Mouse (Mus musculus): Measurements from ENCODE around the gene Tmem132e. TPM values are rescaled to one million over a fixed set of nuclear protein-coding genes. Genes with fewer than 3 reads are reported as not detected.

Gene Tmem132e
- total and polyA plus RNA-seq, 3 experiments = not detected

DNA sequence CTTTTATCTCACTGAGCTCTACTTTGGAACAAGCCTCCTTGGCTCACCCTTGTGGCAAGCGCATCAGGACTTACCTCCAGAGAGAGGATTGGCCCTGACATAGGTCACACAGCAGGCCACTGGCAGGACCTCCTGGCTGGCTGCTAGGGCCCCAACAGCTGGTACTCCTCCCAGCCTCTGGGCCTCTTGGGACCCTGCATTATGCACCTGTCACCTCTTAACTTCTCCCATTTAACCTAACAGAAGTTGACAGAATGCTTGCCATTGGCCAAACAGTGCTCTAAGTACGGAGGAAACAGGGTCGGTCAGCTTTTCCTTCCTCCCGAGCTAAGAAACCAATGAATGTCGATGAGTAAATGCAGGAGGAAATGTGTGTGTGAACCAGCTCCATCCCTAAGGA, 33.2 kb downstream of the Tmem132e start:
- Histone ChIP-seq H3K4me3 (ENCODE audit: low read depth, low read length) (no peak overlapping the region), H3K27me3 (ENCODE audit: insufficient read depth, low read length) (no peaks in the 10 kb centered on the region), H3K9me3 (replicated peaks) (peaks cover 86% of the 10 kb centered on the region), H3K4me1 (ENCODE audit: insufficient read depth, low read depth, low read length) (no peaks in the 10 kb centered on the region), H3K36me3 (replicated peaks) (no peaks in the 10 kb centered on the region)
- no peak for TF ChIP-seq TAL1 (conservative IDR thresholded peaks at IDR 0.05; ENCODE audit: low read depth, low read length)
- no peak for TF ChIP-seq POLR2AphosphoS5 (IDR thresholded peaks at IDR 0.05; ENCODE audit: insufficient replicate concordance, low read depth, low read length)
- no peak for TF ChIP-seq GATA1 (IDR thresholded peaks at IDR 0.05; ENCODE audit: borderline replicate concordance, low read length)
- no peak for TF ChIP-seq GATA2 (IDR thresholded peaks at IDR 0.05; ENCODE audit: borderline replicate concordance, low read depth, low read length)
- ATAC-seq (ENCODE audit: extremely low read depth, insufficient number of reproducible peaks, low FRiP score, poor library complexity, severe bottlenecking) = no peak
- DNase-seq (ENCODE audit: low spot score) = no peak

DNA sequence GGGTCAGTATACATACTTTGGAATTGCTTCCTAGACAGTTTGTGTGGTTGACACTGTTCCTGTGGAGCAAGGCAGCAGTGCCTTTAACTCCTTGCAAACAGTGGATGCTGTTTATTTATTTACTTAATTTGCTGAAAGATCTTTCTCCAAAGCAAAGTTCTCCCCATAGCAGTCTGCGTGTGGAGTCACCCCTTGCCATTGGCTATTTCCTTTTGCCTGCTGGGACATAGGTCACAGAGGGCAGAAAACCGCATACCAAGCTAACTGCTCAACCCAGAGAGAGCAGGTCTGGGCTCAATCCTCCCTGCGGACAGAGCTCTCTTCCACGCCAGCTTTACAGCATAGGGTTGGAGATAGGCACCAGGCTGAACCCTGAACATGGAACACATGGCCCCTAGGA, 34.8 kb downstream of the Tmem132e start:
- Histone ChIP-seq H3K27me3 (ENCODE audit: insufficient read depth, low read length) (no peaks in the 10 kb centered on the region), H3K9me3 (replicated peaks) (peaks cover 77% of the 10 kb centered on the region), H3K4me3 (ENCODE audit: low read depth, low read length) (no peak overlapping the region), H3K4me1 (ENCODE audit: insufficient read depth, low read depth, low read length) (no peaks in the 10 kb centered on the region), H3K36me3 (replicated peaks) (no peaks in the 10 kb centered on the region)
- DNase-seq (ENCODE audit: low spot score) (no peak), ATAC-seq (ENCODE audit: extremely low read depth, insufficient number of reproducible peaks, low FRiP score, poor library complexity, severe bottlenecking) (no peak)
- no peak for TF ChIP-seq GATA2 (IDR thresholded peaks at IDR 0.05; ENCODE audit: borderline replicate concordance, low read depth, low read length)
- TF ChIP-seq POLR2AphosphoS5 (IDR thresholded peaks at IDR 0.05; ENCODE audit: insufficient replicate concordance, low read depth, low read length) = no peak
- TF ChIP-seq CTCF (IDR thresholded peaks at IDR 0.05; ENCODE audit: low read depth, low read length) = no peak

DNA sequence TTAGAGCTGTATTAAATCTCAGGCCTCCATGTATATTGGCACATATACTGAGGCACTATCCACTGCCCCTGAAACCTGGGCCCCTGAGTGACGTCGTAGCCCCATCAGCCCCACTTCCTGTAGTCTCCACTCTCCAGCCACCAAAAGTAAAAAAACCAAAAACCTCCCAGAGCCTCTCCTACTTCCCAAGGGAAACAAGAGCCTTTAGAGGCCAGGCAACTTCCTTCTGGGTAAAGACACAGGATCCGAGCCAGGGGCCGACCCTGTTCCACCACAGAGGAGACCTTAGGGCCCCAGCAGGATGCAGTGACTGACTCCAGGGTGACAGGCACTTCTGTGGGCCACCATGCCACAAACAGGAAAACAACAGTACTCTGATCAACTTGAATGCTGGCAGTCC, 40.1 kb downstream of the Tmem132e start:
- TF ChIP-seq GATA1 (IDR thresholded peaks at IDR 0.05; ENCODE audit: borderline replicate concordance, low read length) (no peak), GATA2 (IDR thresholded peaks at IDR 0.05; ENCODE audit: borderline replicate concordance, low read depth, low read length) (no peak), TAL1 (conservative IDR thresholded peaks at IDR 0.05; ENCODE audit: low read depth, low read length) (no peak), CTCF (IDR thresholded peaks at IDR 0.05; ENCODE audit: low read depth, low read length) (no peak), POLR2AphosphoS5 (IDR thresholded peaks at IDR 0.05; ENCODE audit: insufficient replicate concordance, low read depth, low read length) (no peak)
- ATAC-seq (ENCODE audit: extremely low read depth, insufficient number of reproducible peaks, low FRiP score, poor library complexity, severe bottlenecking) = no peak
- no peak for DNase-seq (ENCODE audit: low spot score)
- H3K9me3 ChIP-seq (replicated peaks) = peaks cover 81% of the 10 kb centered on the region
- H3K4me1 ChIP-seq (ENCODE audit: insufficient read depth, low read depth, low read length) = no peaks in the 10 kb centered on the region
- H3K4me3 ChIP-seq (ENCODE audit: low read depth, low read length) = no peak overlapping the region
- no peaks in the 10 kb centered on the region for H3K36me3 ChIP-seq (replicated peaks)
- no peaks in the 10 kb centered on the region for H3K27me3 ChIP-seq (ENCODE audit: insufficient read depth, low read length)

- peaks cover 92% of the 10 kb centered on the region for H3K9me3 ChIP-seq (replicated peaks)
- H3K27me3 ChIP-seq (ENCODE audit: insufficient read depth, low read length) = no peaks in the 10 kb centered on the region
- no peaks in the 10 kb centered on the region for H3K4me1 ChIP-seq (ENCODE audit: insufficient read depth, low read depth, low read length)
- TF ChIP-seq CTCF (IDR thresholded peaks at IDR 0.05; ENCODE audit: low read depth, low read length) (no peak), GATA2 (IDR thresholded peaks at IDR 0.05; ENCODE audit: borderline replicate concordance, low read depth, low read length) (no peak), TAL1 (conservative IDR thresholded peaks at IDR 0.05; ENCODE audit: low read depth, low read length) (no peak), POLR2AphosphoS5 (IDR thresholded peaks at IDR 0.05; ENCODE audit: insufficient replicate concordance, low read depth, low read length) (no peak), GATA1 (IDR thresholded peaks at IDR 0.05; ENCODE audit: borderline replicate concordance, low read length) (no peak)
- ATAC-seq (ENCODE audit: extremely low read depth, insufficient number of reproducible peaks, low FRiP score, poor library complexity, severe bottlenecking) (no peak), DNase-seq (ENCODE audit: low spot score) (no peak)
- no peak overlapping the region; the same call in 1 of the 2 replicates for H3K4me3 ChIP-seq (ENCODE audit: low read depth, low read length)
- no peaks in the 10 kb centered on the region for H3K36me3 ChIP-seq (replicated peaks)
Observed at GRCm38 (mm10) chr11:82434091-82434831, 45.6 kb downstream of the Tmem132e start.

GRCm38 (mm10) chr11:82434832-82435182, 46.1 kb downstream of the Tmem132e start:
- DNase-seq (ENCODE audit: low spot score) = no peak
- Histone ChIP-seq H3K4me3 (ENCODE audit: low read depth, low read length) (peak overlapping the region; percentile 30; the same call in 1 of the 2 replicates), H3K36me3 (replicated peaks) (no peaks in the 10 kb centered on the region), H3K27me3 (ENCODE audit: insufficient read depth, low read length) (no peaks in the 10 kb centered on the region), H3K4me1 (ENCODE audit: insufficient read depth, low read depth, low read length) (no peaks in the 10 kb centered on the region), H3K9me3 (replicated peaks) (peaks cover 93% of the 10 kb centered on the region)
- TF ChIP-seq GATA2 (IDR thresholded peaks at IDR 0.05; ENCODE audit: borderline replicate concordance, low read depth, low read length) (no peak), CTCF (IDR thresholded peaks at IDR 0.05; ENCODE audit: low read depth, low read length) (no peak), GATA1 (IDR thresholded peaks at IDR 0.05; ENCODE audit: borderline replicate concordance, low read length) (no peak), TAL1 (conservative IDR thresholded peaks at IDR 0.05; ENCODE audit: low read depth, low read length) (no peak), POLR2AphosphoS5 (IDR thresholded peaks at IDR 0.05; ENCODE audit: insufficient replicate concordance, low read depth, low read length) (no peak)
- ATAC-seq (ENCODE audit: extremely low read depth, insufficient number of reproducible peaks, low FRiP score, poor library complexity, severe bottlenecking) = no peak

DNA sequence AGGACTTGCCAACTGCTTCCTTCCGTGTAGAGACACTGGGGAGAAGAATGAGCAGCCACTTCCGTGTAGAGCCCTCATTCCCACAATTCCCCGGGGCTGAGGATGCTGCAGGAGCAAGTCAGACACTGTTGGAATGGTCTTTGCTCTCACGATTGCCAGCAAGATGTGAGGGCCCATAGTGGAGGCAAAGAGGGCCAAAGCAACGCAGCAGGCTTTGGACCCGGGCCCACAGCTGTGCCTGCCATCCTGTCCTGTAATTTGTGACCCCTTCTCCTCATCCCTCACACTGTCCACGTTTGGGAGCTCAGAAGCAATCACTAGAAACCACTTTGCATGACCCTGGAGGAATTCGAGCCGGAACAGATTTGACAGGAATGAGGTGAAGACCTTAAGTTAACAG, 59.8 kb downstream of the Tmem132e start:
- DNase-seq (ENCODE audit: low spot score) (no peak), ATAC-seq (ENCODE audit: extremely low read depth, insufficient number of reproducible peaks, low FRiP score, poor library complexity, severe bottlenecking) (no peak)
- TF ChIP-seq GATA2 (IDR thresholded peaks at IDR 0.05; ENCODE audit: borderline replicate concordance, low read depth, low read length) (no peak), TAL1 (conservative IDR thresholded peaks at IDR 0.05; ENCODE audit: low read depth, low read length) (no peak), POLR2AphosphoS5 (IDR thresholded peaks at IDR 0.05; ENCODE audit: insufficient replicate concordance, low read depth, low read length) (no peak), GATA1 (IDR thresholded peaks at IDR 0.05; ENCODE audit: borderline replicate concordance, low read length) (no peak), CTCF (IDR thresholded peaks at IDR 0.05; ENCODE audit: low read depth, low read length) (no peak)
- H3K36me3 ChIP-seq (replicated peaks) = no peaks in the 10 kb centered on the region
- H3K4me3 ChIP-seq (ENCODE audit: low read depth, low read length) = no peak overlapping the region; the same call in 1 of the 2 replicates
- H3K9me3 ChIP-seq (replicated peaks) = peaks cover 94% of the 10 kb centered on the region
- H3K27me3 ChIP-seq (ENCODE audit: insufficient read depth, low read length) = no peaks in the 10 kb centered on the region
- H3K4me1 ChIP-seq (ENCODE audit: insufficient read depth, low read depth, low read length) = no peaks in the 10 kb centered on the region
